Mouse (Mus musculus) liver, adult 10 weeks (tissue): ENCODE measurements around the gene Ttf2. TPM values are rescaled to one million over a fixed set of nuclear protein-coding genes. Genes with fewer than 3 reads are reported as not detected.

ENCODE experiments used
- polyA plus RNA-seq: library from polyadenylated mRNA; stranded (reverse); fragments of 350-450 nt; fragmentation: Illumina TruSeq; extraction: RNeasy Lipid Tissue Mini Kit (QIAGEN cat#74804); gene quantifications from one replicate; pipeline ENCODE4 v1.2.3, GENCODE M21; 2014; ENCODE audit warnings: low read depth, low replicate concordance

Gene Ttf2
- 1.5 TPM for polyA plus RNA-seq

DNA sequence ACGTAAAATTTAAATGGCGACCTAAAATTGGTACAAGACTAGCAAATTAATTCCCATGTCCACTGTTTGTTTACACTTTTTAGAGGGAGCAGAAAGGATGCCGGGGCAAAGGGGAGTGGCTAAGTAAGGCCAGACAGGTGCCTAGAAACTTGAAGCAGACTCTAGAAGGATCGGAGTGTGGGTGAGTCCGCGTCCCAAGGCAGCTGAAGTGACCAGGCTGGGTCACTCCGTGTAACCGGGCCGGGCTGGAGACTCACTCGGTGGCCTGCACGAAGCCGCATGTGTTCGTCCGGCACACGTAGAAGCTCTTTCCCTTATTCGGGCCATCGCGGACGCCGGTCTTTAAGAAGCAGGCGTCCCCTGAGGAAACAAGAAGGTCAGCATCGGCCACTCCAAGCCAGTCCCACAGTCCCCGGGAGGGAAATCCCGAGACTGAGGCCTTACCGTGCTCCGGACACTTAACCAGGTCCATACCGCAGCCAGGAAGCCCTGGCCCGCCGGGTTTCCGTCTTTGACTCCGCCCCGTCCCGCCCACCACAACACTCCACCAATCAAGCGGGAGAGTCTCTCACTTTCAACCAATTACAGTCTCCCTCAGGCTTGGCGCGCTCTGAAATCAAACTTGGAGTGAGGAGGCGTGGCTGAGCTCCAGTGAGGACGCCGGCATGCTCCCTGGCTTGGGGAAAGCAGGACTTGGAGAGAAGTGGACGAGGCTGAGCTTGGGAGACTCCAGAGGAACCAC lies at the start of gene Ttf2:
Gene Ttf2 (minus strand): TSS at position 488 of the 742 bp plus-strand sequence.

DNA sequence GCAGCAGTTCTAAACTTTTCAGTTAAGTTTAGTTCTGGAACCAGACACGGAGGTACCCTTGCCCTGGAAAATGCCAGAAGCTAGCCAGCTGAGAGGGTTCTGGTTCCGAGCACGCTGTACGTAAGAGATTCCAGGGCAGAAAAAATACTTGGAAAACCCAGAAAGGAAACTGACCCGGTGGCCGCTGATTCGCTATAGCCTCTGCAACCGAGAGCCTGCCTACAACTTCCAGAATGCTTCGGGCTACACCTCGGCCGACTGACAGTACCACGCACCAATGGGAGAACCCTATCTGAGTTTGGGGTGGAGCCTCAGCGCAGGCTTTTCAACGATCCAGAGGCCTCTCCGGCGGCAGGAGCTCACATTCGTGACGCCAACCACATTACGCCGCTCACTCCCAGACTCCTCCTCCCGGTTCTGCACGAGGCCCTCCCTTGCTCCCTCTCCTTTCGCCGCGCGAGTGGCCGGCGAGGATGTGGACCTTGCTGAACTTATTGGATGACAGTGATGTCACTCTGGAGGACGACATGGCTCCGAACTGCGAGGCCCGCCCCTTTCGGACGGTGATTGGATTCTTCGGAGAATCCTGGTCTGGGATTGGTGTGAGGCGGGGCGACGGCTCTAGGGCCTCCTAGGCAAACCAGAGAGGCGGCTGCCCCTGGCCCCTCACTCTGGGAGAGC lies 47.5 kb downstream of the Ttf2 start, which contains the start of gene Trim45:
Gene Trim45 (plus strand): TSS at position 378 of the 681 bp plus-strand sequence.

Other genes with a start within 250 kb of the Ttf2 start
- 2.3 TPM for gene Vtcn1, start 144.2 kb downstream of the Ttf2 start, polyA plus RNA-seq
- gene Trim45, start 47.5 kb downstream of the Ttf2 start, polyA plus RNA-seq: 0.11 TPM
- gene Cd101, start 59.9 kb upstream of the Ttf2 start, polyA plus RNA-seq: not detected
- 1.1 TPM for gene Ptgfrn, start 140.6 kb upstream of the Ttf2 start, polyA plus RNA-seq